Mouse (Mus musculus) limb, embryonic 14.5 days (tissue): ENCODE data around the gene Wnt10a. TPM values are rescaled to one million over a fixed set of nuclear protein-coding genes. Genes with fewer than 3 reads are reported as not detected.
"Not testable (repeated sequence)": the region's sequence is repeated elsewhere in the genome, so short reads cannot be mapped to it uniquely, and the experiment has no call there.

Experiments
- ATAC-seq: fragments of 200-750 bp; cut with Nextera tagmentation; 2 replicates; pipeline ENCODE4 v1.8.0; 2017; ENCODE audit warnings: low read depth, moderate number of reproducible peaks, moderate TSS enrichment; ENCODE audit not compliant: low FRiP score
- DNase-seq: peaks from one replicate; pipeline ENCODE4 v3.0.0-alpha.2; 2015; ENCODE audit warnings: low spot score
- H3K27ac ChIP-seq: fragments of 300-500 bp; sonication (generic); replicated peaks from 2 replicates; pipeline ENCODE4 v1.5.1; 2014; ENCODE audit warnings: low read depth, mild to moderate bottlenecking, low read length, moderate library complexity, mixed read lengths
- H3K27me3 ChIP-seq: fragments of 300-500 bp; sonication (generic); 2 replicates; pipeline ENCODE4 v1.6.1; 2014; ENCODE audit warnings: low read length, mixed read lengths; ENCODE audit not compliant: control insufficient read depth, insufficient read depth
- H3K36me3 ChIP-seq: fragments of 300-500 bp; sonication (generic); 2 replicates; pipeline ENCODE4 v1.6.1; 2014; ENCODE audit warnings: mild to moderate bottlenecking, low read length, moderate library complexity, mixed read lengths; ENCODE audit not compliant: control insufficient read depth, insufficient read depth
- H3K4me1 ChIP-seq: fragments of 300-500 bp; sonication (generic); 2 replicates; pipeline ENCODE4 v1.6.1; 2014; ENCODE audit warnings: antibody characterized with exemption, low read length, mixed read lengths; ENCODE audit not compliant: control insufficient read depth, insufficient read depth
- H3K4me2 ChIP-seq: fragments of 300-500 bp; sonication (generic); replicated peaks from 2 replicates; pipeline ENCODE4 v1.6.1; 2014; ENCODE audit warnings: low read depth, mild to moderate bottlenecking, low read length, moderate library complexity; ENCODE audit not compliant: severe bottlenecking
- H3K4me3 ChIP-seq: fragments of 300-500 bp; sonication (generic); replicated peaks from 2 replicates; pipeline ENCODE4 v1.5.1; 2014; ENCODE audit warnings: low read length
- H3K9ac ChIP-seq: fragments of 300-500 bp; sonication (generic); 2 replicates; pipeline ENCODE4 v1.6.1; 2014; ENCODE audit warnings: mild to moderate bottlenecking, low read depth, low read length, moderate library complexity; ENCODE audit not compliant: severe bottlenecking
- H3K9me3 ChIP-seq: fragments of 300-500 bp; sonication (generic); 2 replicates; pipeline ENCODE4 v1.6.1; 2016; ENCODE audit warnings: low read length; ENCODE audit not compliant: control insufficient read depth
- POLR2A ChIP-seq: fragments of 200-500 bp; IDR thresholded peaks from 2 replicates; pipeline ENCODE4 v1.8.0; 2012; ENCODE audit warnings: inconsistent platforms, mild to moderate bottlenecking, moderate library complexity, borderline replicate concordance; ENCODE audit not compliant: insufficient read depth, insufficient read length; ENCODE audit errors: extremely low read depth
- WGBS: fragments of 180-500 bp; shearing (Covaris S2); extraction: QIAGEN DNeasy Blood & Tissue Kit; methylation state at CpG from one replicate; pipeline ENCODE4 v1.1.7; 2014; 5-methylcytosine and 5-hydroxymethylcytosine counted together
- polyA plus RNA-seq, 2 experiments: library from polyadenylated mRNA; depleted of rRNA in 1 of 2; stranded (reverse) in 1 of 2; unstranded in 1 of 2; fragments of >200 nt; fragmentation: Nextera tagmentation in 1 of 2; extraction: Ambion mirVana in 1 of 2; gene quantifications; 2 replicates each; pipeline versions ENCODE4 v1.2.1 to v1.2.3; 2012 to 2014

The Wnt10a gene
- polyA plus RNA-seq, 2 experiments: 3.8 to 9.3 TPM

DNA sequence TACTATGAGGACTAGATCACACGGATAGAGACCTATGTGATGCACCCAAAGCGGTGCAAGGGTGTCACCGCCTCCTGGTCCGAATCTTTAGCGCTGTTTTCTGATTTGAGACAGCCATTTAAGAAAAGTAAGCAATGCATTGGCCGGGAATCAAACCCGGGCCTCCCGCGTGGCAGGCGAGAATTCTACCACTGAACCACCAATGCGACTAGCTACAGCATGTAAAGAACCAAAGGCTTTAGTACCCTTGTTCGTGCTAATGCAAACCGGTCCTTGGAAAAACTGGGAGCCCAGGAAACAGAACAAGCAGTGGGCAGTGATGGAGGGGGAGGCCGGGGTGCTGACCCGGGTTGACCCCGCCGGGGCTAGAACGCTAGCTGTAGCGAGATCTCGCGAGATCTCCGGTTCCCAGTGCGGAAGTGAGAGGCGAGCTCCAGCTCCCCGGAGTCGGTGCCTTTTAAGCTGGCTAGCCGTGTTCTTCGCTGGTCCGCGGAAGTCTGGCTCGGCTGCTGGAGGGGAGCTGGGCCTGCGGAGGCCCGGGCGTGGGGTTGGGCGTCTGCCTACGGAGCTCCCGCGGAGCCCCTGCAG, 25.4 kb downstream of the Wnt10a start:
- Histone ChIP-seq H3K27me3 (no peaks in the 10 kb centered on the region), H3K4me2 (peak overlapping the region; percentile 56), H3K27ac (peak overlapping the region; percentile 87), H3K9me3 (no peaks in the 10 kb centered on the region), H3K36me3 (no peaks in the 10 kb centered on the region), H3K4me3 (peak overlapping the region; percentile 54), H3K4me1 (no peaks in the 10 kb centered on the region), H3K9ac (peak overlapping the region; percentile 68)
- WGBS: 7% methylated on average over 30 of the region's 38 CpGs
- DNase-seq (peak; percentile 93), ATAC-seq (peak; percentile 92)
- peak; percentile 71; the same call in 1 of the 2 replicates for TF ChIP-seq POLR2A

DNA sequence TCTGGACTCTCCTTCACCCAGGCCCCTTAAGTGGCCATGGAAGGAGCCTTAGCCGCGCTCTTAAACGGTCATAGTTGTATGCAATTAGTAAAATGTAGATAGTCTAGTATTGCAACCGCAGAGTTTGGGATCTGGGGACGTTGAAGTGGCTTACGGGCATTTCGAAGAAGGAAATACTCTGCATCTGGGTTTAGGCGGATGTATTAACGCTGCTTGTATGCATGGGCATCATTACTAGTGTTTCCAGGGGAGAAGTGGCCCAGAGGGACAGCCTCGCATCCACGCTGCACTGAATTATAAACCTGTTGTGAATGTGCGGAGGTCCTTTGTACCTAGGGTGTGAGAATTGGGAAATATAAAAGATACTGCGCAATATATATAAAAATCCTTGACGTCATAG, 25.9 kb downstream of the Wnt10a start:
- WGBS: 11% methylated on average over 14 of the region's 14 CpGs
- peak overlapping the region; percentile 54 for H3K4me3 ChIP-seq

DNA sequence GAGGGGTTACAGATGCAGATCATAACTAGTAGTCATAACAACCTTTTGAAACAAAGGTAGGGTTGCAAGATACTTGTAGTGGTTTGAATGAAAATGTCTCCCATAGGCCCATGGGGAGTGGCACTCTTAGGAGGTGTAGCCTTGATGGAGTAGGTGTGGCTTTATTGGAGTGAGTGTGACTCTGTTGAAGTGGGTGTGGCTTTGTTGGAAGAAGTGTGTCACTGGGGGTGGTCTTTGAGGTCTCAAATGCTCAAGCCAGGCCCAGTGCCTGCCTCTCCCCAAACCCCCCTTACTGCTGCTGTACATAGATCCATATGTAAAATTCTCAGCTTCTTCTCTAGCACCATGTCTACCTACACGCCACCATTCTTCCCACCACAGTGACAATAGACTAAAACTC, 27.2 kb downstream of the Wnt10a start:
- no peak for ATAC-seq
- H3K4me3 ChIP-seq: no peak overlapping the region

More for the DNA sequence above, 25.9 kb downstream of the Wnt10a start:
- Histone ChIP-seq H3K9ac (peak overlapping the region; percentile 68), H3K27ac (peak overlapping the region; percentile 87), H3K4me2 (peak overlapping the region; percentile 56), H3K36me3 (no peaks in the 10 kb centered on the region), H3K9me3 (no peaks in the 10 kb centered on the region), H3K4me1 (no peaks in the 10 kb centered on the region), H3K27me3 (no peaks in the 10 kb centered on the region)
- no peak for TF ChIP-seq POLR2A
- DNase-seq (no peak), ATAC-seq (peak; percentile 20; the same call in 1 of the 2 replicates)

DNA sequence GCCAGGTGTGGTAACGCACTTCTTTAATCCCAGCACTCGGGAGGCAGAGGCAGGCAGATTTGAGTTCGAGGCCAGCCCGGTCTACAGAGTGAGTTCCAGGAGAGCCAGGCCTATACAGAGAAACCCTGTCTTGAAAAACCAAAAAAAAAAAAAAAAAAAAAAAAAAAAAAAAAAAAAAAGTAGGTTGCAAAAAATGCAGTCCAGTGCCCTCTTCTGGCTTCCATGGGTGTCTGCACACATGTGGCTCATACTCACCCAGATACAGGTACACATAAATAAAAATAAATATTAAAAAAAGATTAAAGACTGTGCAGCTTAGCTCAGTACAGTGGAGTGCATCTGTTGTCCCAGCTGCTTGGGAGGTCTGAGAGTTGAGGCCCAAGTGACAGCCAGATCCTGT, 32.3 kb downstream of the Wnt10a start:
- H3K4me2 ChIP-seq, H3K9ac ChIP-seq, DNase-seq, H3K4me3 ChIP-seq, H3K27ac ChIP-seq, H3K9me3 ChIP-seq, ATAC-seq, H3K36me3 ChIP-seq, H3K27me3 ChIP-seq, H3K4me1 ChIP-seq: not testable (repeated sequence)
- WGBS: 96% methylated on average over 4 of the region's 4 CpGs

More for the DNA sequence above, 27.2 kb downstream of the Wnt10a start:
- H3K27ac ChIP-seq: no peak overlapping the region
- H3K4me1 ChIP-seq: no peaks in the 10 kb centered on the region
- H3K9me3 ChIP-seq: no peaks in the 10 kb centered on the region
- no peak overlapping the region for H3K4me2 ChIP-seq
- TF ChIP-seq POLR2A: no peak
- no peaks in the 10 kb centered on the region for H3K27me3 ChIP-seq
- no peak overlapping the region for H3K9ac ChIP-seq
- no peak for DNase-seq
- no peaks in the 10 kb centered on the region for H3K36me3 ChIP-seq
- 87% methylated on average over 1 of the region's 1 CpGs for WGBS

DNA sequence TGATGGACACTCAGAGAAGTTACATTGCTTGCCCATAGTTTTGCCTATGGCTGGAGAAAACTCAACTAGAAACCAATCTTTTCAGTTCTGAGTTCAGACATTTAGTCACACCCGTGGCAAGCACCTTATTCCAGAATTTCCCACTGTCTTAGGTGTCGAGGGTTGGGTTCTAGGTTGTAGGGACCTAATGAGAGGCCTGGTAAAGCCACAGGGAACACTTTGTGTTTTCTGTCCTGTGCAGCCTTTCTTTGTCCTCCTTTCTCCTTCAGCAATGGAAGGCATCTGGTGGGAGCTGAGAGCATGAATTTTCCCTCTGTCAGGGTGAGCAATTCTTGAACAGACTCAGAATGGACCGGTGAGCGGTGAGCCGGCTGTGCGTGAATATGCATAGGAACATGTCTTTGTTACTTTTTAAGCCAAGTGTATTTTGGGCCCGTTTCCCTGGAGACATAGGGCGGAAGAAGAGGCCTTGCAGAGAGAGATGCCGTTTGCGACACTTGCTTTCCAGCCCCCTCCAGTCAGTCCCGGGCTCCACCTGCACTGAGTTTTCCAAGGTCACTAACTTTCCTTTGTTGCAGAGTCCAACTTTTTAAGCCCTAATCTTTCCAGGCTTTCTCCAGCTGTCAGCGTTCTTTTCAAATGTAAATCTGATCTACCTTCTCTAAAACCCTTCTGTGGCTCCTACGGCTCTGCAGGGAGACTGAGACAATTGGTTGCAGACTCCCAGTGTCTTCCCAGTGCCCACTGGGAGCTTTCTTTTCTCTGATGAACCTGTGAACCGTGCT, 33.4 kb downstream of the Wnt10a start:
- ATAC-seq (no peak), DNase-seq (no peak)
- H3K4me1 ChIP-seq: no peaks in the 10 kb centered on the region
- WGBS: 36% methylated on average over 14 of the region's 14 CpGs
- no peak overlapping the region for H3K4me2 ChIP-seq
- H3K9ac ChIP-seq: no peak overlapping the region
- H3K27me3 ChIP-seq: no peaks in the 10 kb centered on the region
- H3K36me3 ChIP-seq: no peaks in the 10 kb centered on the region
- no peak overlapping the region for H3K27ac ChIP-seq
- TF ChIP-seq POLR2A: no peak
- no peak overlapping the region for H3K4me3 ChIP-seq
- no peaks in the 10 kb centered on the region for H3K9me3 ChIP-seq
